Mouse (Mus musculus) liver, adult (tissue): ENCODE measurements around the gene Gkap1.

ENCODE experiments used
- GATA4 ChIP-seq: IDR thresholded peaks from 2 replicates; pipeline ENCODE4 v1.6.1; 2014; ENCODE audit warnings: mild to moderate bottlenecking, low read length; ENCODE audit not compliant: insufficient replicate concordance

Gene Gkap1

DNA sequence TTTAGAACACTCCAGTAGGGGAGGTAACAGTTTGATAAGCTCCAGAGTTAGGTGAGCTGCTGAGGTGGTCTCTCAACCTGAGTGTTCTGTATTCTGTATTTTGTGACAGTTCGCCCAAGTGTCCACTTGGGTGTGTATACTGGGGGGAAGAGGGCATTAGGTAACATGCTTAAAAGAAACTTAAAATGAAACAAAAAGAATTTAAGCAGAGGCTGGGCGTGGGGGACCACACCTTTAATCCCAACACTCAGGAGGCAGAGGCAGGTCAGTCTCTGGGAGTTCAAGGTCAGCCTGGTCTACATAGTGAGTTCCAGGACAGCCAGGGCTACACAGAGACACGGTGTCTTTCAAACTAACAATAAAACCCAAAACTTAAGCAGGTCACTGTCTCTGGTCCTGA is 5.0 kb upstream of the Gkap1 start:
- no peak for TF ChIP-seq GATA4

DNA sequence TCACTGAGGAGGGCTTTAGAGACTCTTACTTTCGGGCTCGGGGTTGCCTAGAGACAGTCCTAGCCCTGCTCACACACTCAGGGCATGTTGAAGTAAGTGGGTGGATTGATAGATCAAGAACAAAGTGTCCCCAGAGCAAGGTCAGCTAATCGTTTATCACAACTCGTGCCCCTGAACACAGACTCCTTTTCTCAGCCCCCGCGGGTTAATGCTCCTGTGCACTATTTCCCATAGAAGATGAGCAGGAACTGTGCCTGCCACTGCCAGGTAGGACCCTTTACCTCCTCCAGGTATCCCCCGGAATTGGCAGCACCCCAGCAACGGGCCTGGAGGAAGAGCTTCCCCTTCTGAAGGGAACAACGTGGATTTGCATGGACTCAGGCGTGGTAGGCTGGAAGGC is 757 bp upstream of the Gkap1 start:
- no peak for TF ChIP-seq GATA4

DNA sequence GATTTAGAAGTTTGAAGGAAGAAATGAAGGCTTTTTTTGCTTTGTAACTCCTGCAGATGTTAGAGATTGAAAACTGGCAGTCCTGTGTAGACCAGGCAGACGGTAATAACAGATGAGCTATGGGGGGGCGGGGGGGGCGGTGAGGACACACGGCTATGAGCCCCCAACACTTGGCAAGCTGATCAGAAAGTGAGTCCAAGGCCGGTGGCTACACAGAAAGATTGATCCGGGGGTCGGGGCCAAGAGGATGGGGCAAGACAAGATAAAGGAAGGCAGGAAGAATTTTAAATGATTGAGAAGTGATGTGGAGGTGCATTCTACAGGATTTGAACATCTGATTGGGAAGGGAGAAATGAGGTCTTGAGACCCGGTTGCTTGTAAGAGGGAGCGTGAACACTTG is 423 bp downstream of the Gkap1 start:
- no peak for TF ChIP-seq GATA4

DNA sequence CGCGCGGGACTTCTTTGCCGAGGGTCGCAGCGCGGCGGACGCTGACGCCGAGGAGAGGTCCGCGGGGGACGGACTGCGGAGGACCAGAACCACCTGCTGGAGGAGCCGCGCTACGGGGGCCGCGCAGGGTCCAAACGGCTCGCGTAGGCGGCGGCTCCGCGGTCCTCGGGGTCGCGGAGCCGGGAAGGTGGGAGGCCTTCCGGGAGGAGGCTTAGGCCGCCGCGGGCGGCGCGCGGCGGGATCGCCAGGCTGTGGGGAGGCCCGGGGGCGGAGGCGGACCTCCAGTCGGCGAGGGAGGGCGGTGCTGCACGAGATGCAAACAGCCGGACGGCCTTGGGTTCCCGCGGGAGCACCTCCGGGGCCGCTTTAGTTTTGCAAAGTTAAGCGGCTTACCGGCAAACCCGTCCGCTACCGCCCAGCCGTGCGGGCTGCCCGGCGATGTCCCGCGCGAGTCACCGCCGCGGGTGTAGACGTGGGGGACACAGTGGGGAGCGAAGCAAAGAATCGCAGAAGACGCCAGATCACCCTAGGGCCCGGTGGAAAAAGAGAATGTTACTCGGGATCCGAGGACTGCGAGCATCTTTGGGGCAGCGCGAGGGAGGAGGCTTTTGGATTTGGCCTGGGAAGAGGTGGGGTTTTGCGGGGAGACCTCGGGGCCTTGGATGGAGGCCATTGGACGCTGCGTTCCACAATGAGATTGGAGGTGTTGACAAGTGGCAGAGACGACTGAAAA is 1.1 kb downstream of the Gkap1 start:
- TF ChIP-seq GATA4: no peak

DNA sequence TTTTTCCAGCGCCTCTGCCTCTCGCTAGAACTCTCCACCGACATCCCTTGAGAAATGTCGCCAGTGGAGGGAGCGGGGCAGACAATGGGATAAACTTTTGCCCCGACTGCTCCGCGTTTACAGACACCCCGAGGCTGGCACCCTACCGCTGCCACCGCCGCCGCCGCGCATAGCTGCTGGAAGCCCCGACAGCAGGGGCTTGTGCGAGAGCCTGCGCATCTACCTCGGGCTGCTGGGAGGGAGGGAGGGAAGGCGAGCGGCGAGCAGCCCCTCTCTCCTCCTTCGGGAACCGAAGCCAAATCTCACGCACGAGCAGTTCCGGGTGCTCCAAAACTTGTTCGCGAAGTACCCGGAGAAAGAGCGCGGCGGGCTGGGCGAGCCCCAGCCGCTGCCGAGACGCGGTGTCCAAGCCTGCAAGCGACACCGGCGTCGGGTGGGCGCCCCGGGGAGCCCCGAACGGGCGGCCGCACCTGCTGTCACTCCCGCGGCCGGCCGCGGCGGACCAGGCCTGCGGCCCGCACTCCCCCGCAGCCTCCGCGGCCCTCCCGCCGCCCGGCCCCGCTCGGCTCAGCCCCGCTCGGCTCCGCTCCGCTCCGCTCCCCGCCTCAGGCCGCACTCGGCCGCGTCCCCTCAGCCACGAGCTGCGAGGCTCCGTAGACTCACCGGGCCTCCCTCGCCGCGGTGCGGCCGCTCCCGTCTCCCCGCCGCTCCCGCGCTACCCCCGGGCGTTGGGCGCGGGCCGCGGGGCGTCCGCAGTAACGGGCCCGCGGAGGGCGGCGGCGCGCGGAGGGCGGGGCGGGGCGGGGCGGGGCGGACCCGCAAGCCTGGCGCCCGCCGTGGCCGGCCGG is 1.9 kb downstream of the Gkap1 start:
- TF ChIP-seq GATA4: no peak

DNA sequence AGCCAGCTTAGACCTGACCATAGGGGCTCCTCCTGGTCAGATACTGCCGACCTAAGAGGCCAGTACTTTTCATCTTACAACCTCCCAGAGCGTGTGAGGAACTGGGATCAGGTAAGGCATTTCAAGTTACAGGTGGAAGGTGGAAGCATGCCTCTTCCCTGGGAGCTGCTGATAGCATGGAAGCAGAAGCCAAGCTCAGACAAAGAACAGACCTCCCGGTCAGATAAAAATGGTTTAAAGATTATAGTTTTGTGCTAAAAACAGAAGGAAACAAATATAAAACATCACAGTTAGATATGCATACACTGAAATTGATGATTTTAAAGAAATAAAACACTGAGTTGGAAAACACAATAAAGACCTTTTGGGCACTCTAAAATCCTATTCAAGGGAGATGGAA is 8.6 kb downstream of the Gkap1 start:
- no peak for TF ChIP-seq GATA4

DNA sequence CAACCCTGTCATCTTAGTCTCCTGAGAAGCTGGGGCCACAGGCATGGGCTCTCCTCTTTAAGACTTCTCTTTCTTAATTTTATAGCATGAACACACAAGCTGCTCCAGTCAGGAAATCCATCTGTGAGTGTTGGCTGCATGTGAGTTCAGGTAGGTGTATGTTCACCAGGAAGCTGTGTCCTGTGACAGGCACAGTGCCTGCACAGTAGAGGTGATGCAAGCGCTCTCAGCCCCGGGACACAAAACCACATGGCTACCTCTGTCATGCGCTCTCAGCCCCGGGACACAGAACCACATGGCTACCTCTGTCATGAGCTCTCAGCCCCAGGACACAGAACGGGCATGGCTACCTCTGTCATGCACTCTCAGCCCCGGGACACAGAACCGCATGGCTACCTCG is 12.0 kb downstream of the Gkap1 start:
- TF ChIP-seq GATA4: no peak

DNA sequence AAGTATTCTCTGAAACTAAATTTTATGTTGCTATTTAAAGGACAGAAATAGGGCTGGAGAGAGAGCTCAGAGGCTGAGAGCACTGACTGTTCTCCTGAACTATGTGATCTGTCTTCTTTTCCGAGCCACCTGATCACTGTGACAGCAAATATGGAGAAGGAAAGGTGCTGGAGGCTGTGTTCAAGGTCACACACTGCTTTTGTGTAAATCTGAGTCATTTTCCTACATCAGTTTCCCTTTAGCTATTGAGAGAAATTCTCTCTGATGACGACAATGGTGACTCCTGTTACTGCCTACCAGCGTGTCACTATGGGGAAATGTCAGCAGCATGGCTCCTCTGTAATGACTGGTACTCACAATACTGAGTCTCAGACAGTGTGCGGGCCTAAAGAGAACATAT is 13.8 kb downstream of the Gkap1 start:
- TF ChIP-seq GATA4: no peak

DNA sequence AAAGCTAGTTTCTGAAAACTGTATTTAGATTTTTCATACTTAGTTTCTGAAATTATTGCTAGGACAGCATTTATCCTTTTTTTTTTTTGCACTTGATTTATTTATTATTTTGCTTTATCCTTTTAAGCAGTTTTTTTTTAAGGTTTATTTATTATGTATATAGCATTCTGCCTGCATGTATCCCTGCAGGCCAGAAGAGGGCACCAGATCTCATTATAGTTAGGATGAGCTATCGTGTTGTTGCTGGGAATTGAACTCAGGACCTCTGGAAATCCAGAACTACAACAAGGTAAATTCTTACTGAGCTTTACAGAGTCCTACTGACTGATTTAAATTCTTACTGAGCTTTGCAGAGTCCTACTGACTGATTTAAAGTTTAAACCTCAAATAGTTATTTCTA is 22.2 kb downstream of the Gkap1 start:
- no peak for TF ChIP-seq GATA4

DNA sequence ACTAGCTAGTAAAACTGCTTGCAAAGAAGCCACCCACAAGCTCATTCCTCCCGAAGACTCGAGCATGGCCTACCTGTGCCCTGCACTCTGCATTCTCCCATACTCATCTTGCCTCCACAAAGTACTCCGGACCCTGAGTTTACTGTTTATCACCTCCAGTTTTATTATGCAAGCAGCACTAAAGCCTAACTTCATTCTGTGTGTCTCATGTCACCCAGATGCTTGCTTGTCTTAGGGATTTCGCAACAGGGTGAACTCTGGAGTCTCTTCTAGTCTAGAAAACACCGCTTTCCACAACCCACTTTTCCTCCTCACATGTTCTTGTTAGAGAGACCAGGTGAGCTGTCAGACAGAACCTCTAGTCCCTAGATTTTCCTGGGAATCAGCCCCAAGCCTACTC is 26.5 kb downstream of the Gkap1 start:
- no peak for TF ChIP-seq GATA4

DNA sequence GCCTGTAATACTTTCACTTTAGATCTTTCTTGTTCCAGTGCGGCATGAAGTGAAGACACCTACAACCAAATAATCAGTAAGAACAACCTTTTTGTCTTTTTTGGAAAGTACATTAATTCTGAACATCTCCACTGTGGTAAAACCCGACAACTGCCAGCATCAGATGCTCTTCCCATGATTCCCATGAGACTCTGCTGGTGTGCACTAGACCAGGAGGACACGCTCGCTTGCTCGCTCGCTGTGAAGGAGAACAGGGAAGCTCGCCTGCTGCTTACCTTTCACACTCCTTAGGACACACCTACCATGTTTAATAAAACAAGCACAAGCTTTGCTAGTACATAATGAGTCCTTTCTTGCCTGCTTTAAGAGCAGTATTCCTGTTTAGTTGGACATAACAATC is 39.0 kb downstream of the Gkap1 start:
- TF ChIP-seq GATA4: no peak

DNA sequence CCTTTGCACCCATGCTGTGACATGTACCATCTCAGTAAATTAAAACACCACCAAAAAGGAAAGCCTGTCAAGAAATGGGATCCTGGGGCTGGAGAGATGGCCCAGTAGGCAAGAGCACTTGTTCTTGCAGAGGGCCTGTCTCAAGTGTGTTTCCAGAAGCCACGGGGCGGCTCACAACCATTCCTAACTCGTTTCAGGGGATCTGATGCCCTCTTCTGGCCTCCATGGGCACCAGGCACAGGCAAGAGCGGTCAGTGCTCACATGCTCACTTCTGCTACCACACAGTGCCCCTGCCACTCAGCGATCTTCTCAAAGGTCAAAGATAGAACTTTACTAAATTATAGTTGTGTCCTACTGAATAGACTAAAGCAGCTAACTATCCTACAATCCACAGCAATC is 42.9 kb downstream of the Gkap1 start:
- no peak for TF ChIP-seq GATA4

DNA sequence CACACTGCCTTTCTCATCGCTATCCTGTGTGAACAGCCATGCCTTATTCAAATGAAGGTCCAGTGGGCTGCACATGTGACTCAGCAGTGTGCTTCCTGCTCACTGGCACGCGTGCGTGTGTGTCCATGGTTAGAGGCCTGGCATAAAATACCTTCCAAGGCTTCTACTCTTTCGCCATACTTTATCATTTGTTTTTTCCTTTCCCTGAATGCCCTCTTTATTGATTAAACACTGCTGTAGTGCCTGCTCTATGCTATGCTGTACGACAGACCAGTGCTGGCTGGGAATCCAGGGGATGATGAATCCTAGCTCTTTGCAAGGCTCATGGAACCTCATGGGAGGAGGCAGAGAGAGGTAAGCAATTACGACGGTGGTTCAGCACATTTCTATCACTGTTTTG is 43.4 kb downstream of the Gkap1 start:
- no peak for TF ChIP-seq GATA4

DNA sequence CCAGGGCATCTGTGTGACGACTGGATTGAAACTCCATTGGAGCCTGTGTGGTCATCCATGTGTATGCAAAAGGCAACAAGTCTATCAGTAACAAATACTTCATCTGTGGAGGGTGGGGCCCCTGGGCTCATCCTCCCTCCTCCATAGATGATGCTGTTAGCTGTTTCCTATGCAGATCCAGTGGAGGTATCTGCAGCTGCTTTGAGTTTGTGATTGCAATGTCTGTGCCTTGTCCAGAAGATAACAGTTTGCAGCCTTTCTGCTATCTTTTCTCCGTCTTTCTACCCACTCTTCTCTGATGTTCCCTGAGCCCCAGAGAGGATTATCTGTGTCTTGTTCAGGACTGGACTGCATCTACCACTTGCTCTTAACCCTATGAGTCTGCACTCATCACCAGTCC is 46.9 kb downstream of the Gkap1 start:
- TF ChIP-seq GATA4: no peak

DNA sequence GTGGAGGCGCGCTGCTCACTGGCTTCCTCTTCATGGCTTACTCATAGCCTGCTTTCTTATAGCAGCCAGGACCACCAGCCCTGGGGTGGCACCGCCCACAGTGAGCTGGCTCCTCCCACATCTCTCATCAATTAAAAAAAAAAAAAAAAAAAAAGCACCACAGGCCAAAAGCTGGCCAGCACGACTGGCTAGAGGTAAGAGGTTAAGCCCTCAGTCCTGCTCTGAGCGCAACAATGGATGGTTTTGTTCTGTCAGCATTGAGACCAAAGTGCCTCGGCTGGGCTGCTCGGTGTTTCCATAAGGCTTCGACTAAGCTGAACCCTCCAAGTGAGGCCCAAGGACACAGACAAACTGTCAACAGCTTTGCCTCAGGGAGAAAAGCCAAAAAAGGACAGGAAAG is 49.8 kb downstream of the Gkap1 start:
- no peak for TF ChIP-seq GATA4

DNA sequence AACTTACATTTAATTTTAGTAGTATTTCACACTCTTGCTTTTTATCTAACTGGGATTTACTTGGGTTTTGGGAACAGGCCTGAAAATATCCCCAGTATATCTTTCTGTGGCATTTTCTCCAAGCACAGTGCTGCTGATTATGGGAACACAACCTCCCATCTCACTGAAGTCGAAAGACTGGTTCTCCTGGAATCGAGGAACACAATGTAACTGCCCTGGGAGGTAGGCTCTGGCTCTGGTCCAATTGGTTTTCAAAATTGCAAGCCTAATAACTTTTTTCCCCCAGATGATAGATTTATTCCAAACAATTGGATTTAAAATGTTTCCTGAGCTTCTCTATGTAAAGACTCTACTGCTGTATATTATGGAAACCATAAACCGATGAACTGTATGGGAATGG is 55.3 kb downstream of the Gkap1 start:
- no peak for TF ChIP-seq GATA4

DNA sequence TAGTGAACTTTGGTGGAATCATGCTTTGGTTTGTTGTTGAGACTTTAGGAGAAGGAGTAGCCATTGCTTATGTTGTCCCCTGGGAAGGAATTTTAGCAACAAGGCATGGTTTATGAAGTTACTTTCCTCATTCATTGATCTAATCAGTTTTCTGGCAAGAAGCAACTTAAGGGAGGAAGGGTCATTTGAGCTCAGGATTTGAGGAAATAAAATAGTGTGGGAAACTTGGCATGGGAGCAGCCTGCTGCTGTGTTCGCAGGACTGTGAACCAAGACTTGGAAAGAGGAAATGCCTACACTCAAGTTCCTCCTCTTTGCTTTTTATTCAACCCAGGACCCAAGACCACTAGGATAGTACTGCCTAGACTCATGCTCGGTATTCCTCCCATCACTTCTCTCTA is 58.0 kb downstream of the Gkap1 start:
- no peak for TF ChIP-seq GATA4
